Mouse (Mus musculus) C2C12 (cell line): ENCODE data around the gene Efcab2.
"Not testable (repeated sequence)": the region's sequence is repeated elsewhere in the genome, so short reads cannot be mapped to it uniquely, and the experiment has no call there.

Source experiments
- CTCF ChIP-seq: IDR thresholded peaks from one replicate; pipeline ENCODE4 v1.5.1; 2011; ENCODE audit not compliant: control insufficient read depth, insufficient read depth, insufficient read length
- MAX ChIP-seq: IDR thresholded peaks from one replicate; pipeline ENCODE4 v1.6.1; 2011; ENCODE audit warnings: mild to moderate bottlenecking, control low read depth
- MYOD1 ChIP-seq: IDR thresholded peaks from one replicate; pipeline ENCODE4 v1.6.1; 2011; ENCODE audit warnings: low read depth; ENCODE audit not compliant: control insufficient read depth, insufficient read length
- MYOG ChIP-seq: IDR thresholded peaks from one replicate; pipeline ENCODE4 v1.6.1; 2011; ENCODE audit not compliant: control insufficient read depth, insufficient read length; ENCODE audit errors: extremely low read depth
- USF1 ChIP-seq: IDR thresholded peaks from one replicate; pipeline ENCODE4 v1.6.1; 2011; ENCODE audit warnings: low read depth, mild to moderate bottlenecking, control low read depth, moderate library complexity

- TF ChIP-seq MAX, CTCF, MYOD1, USF1, MYOG: not testable (repeated sequence)
Measured at GRCm38 (mm10) chr1:178413367-178413766, 7.5 kb downstream of the Efcab2 start.
